Mouse (Mus musculus) heart, postnatal 0 days (tissue): ENCODE data around the gene Prdm16.

Source experiments
- CTCF ChIP-seq: IDR thresholded peaks from 2 replicates; pipeline ENCODE4 v1.5.1; 2016; ENCODE audit warnings: antibody characterized with exemption, control low read depth, low read depth
- EP300 ChIP-seq: IDR thresholded peaks from 2 replicates; pipeline ENCODE4 v1.6.1; 2016; ENCODE audit warnings: antibody characterized with exemption, low read depth

DNA sequence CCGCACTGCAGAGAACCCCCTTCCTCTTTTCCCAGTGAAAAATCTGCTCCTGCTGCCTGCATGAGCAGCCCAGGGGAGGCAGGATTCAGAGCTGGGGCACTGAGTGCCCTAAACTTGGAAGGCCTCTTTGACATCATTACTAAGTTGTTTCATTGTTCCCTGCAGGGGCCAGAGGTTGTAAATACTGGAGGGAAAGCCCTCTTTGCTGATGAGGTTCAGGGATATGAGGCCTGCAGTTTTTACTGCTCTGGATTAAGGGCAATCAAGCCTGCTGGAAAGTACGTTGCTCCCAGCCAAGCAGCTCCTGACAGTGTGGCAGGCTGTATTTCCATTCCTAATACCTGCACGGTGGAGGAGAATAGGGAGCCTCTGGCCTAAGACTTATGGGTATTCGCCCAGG lies 221.8 kb downstream of the Prdm16 start:
- TF ChIP-seq CTCF (no peak), EP300 (no peak)
